Mouse (Mus musculus) left cerebral cortex, postnatal 4 days (tissue): ENCODE measurements at regions not wholly inside any gene's neighbourhood (a gene's known extent, or its start where the extent isn't known, plus 50 kb on each side); places are given as distances from the start of the nearest gene placed in this dataset.
A peak's percentile ranks its signal among the peaks of the same experiment; 100 is the strongest.
"Not testable (repeated sequence)": the region's sequence is repeated elsewhere in the genome, so short reads cannot be mapped to it uniquely, and the experiment has no call there.

Experiments
- DNase-seq: peaks from one replicate; pipeline ENCODE4 v3.0.0-alpha.2; 2022
- intact Hi-C: fragments of 180-260 bp; cut with DNase I; formaldehyde crosslinking; loops from one replicate; pipeline ENCODE4 v1.15.1; 2025

DNA sequence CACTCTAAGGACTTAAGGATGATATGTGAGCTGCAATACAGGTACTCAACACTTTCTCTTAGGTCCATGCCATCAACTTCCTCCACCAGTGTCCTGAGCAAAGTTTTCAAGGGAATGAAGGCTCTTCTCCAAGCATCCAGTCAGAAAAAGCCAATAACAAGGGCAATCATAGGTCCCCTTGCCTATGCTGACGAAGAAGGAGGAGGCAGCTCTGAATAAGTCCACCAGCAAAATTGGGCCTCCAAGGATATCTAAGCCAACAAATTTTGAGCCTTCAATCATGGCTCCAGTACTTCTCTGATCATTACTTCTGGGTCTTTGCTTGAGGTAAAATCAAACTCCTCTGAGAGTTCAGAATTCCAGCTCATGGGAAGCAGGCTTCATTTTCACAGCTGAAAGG lies 293.1 kb downstream of the Snurf start:
- DNase-seq = peak; percentile 1
- intact Hi-C loops = not testable (repeated sequence)
